Mouse (Mus musculus): Measurements from ENCODE around the gene Ppp1r12b.

GRCm38 (mm10) chr1:134763776-134764438, 191.8 kb downstream of the Ppp1r12b start:
- no peak for TF ChIP-seq CTCF (IDR thresholded peaks at IDR 0.05; ENCODE audit: low read depth)
- no peak for TF ChIP-seq EP300 (optimal IDR thresholded peaks at IDR 0.05)
